Mouse (Mus musculus): ENCODE data around the gene Tmem106c.

DNA sequence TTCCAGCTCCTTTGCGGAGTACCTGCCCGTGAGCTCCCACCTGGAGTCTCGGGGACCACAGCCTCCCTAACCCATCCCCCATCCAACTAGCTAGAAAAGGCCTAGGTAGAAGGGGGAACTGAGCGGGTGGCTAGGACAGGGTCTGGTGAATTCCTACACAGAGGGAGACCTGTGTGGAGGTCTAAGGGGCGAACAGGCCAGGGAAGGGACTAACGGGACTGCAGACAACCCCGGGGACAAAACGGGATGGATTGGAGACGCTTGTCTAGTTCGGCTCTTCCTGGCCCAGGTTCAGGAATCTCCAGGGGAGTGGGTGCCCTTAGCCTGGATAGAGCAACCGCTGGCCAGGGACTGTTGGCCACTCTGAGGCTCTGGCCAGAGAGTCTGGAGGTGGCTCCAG is 41.2 kb downstream of the Tmem106c start:
- TF ChIP-seq GATA1 (IDR thresholded peaks at IDR 0.05; ENCODE audit: low read length) = no peak
- no peak for TF ChIP-seq TAL1 (IDR thresholded peaks at IDR 0.05; ENCODE audit: low read length)

Measured in erythroblast, embryonic 14.5 days (primary cell).